Mouse (Mus musculus) kidney, adult 9 months (tissue): ENCODE results near the gene Zfp46.

Source experiments
- DNase-seq: peaks from one replicate; pipeline ENCODE4 v3.0.0; 2022

The Zfp46 gene

GRCm38 (mm10) chr4:136268912-136269311 is 15.6 kb upstream of the Zfp46 start:
- DNase-seq = no peak

- DNase-seq = peak; percentile 50
Observed at GRCm38 (mm10) chr4:136270648-136271047, 13.8 kb upstream of the Zfp46 start.

DNA sequence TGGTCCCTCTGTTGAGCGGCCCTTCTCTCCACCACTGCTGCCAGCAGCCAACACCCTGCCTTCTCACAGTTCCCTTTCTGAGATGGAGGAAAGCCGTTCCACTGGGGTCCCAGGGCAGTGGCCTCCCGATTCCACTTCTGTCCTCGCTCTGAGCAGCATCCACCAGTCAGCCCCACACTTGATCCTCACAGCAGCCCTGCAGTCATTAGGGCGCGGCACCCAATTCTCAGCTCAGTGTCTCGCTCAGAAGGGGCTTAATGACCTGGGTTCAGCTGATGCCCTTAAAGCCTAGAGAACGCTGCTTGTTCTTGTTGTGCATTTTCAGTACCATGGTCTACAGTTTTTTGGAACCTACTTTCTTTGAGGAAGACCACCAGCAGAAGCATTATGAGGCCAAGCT is 3.4 kb upstream of the Zfp46 start:
- DNase-seq = no peak

GRCm38 (mm10) chr4:136281611-136282010 is 2.9 kb upstream of the Zfp46 start:
- no peak for DNase-seq

- DNase-seq = peak; percentile 40
Observed at GRCm38 (mm10) chr4:136282621-136283480, 1.6 kb upstream of the Zfp46 start.

DNA sequence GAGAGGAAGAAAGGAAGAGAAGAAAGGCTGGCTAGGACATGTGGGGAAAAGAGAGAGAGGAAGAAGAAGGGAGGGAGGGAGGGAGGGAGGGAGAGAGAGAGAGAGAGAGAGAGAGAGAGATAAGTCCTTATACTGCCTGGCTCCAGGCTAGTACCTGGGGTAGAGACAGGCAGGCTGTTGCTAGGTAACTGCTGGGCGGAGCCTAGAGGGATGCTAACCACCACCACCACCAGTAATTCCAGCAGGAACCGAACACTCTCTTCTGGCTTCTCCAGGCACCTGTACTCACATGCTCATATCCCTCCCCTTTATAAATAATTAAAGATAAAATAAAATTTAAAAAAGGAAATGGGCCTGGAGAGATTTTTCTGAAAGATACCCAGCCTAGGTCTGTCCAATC is 700 bp upstream of the Zfp46 start:
- DNase-seq = no peak

DNA sequence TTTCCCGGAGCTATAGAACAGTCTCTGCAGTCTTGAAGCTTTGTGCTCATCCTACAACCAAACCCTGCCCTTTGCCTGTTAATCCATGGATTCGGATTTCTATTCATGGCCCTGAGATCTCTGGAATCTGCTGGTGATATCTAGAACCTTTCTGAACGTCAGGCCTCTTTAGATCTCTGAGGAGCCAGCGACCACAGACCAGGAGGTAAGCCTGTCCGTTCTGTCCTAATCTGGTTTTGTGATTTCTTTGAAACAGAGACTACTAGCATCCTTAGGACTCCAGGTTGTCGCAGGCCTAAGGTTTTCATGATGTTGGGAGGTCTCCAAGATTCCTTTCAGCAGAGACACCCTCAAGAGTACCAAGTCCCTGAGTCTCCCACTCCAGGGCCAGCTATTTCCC is 408 bp downstream of the Zfp46 start:
- DNase-seq = peak; percentile 42

GRCm38 (mm10) chr4:136285348-136285810 is 896 bp downstream of the Zfp46 start:
- DNase-seq = peak; percentile 98

GRCm38 (mm10) chr4:136285811-136286371 is 1.4 kb downstream of the Zfp46 start:
- peak; percentile 99 for DNase-seq

DNA sequence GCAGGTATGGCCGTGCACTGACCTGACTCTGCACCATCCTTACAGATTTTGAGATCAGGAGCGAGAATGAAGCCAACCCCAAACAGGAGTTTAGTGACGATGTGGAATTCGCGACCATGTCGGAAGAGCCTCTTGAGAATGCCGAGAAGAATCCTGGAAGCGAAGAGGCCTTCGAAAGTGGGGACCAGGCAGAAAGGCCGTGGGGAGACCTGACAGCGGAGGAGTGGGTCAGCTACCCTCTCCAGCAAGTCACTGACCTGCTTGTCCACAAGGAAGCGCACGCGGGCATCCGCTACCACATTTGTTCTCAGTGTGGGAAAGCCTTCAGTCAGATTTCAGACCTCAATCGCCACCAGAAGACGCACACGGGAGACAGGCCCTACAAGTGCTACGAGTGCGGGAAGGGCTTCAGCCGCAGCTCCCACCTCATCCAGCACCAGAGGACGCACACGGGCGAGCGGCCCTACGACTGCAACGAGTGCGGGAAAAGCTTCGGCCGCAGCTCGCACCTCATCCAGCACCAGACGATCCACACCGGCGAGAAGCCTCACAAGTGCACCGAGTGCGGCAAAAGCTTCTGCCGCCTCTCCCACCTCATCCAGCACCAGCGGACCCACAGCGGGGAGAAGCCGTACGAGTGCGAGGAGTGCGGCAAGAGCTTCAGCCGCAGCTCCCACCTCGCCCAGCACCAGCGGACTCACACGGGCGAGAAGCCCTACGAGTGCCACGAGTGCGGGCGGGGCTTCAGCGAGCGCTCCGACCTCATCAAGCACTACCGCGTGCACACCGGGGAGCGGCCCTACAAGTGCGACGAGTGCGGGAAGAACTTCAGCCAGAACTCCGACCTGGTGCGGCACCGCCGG is 5.7 kb downstream of the Zfp46 start:
- DNase-seq = no peak

DNA sequence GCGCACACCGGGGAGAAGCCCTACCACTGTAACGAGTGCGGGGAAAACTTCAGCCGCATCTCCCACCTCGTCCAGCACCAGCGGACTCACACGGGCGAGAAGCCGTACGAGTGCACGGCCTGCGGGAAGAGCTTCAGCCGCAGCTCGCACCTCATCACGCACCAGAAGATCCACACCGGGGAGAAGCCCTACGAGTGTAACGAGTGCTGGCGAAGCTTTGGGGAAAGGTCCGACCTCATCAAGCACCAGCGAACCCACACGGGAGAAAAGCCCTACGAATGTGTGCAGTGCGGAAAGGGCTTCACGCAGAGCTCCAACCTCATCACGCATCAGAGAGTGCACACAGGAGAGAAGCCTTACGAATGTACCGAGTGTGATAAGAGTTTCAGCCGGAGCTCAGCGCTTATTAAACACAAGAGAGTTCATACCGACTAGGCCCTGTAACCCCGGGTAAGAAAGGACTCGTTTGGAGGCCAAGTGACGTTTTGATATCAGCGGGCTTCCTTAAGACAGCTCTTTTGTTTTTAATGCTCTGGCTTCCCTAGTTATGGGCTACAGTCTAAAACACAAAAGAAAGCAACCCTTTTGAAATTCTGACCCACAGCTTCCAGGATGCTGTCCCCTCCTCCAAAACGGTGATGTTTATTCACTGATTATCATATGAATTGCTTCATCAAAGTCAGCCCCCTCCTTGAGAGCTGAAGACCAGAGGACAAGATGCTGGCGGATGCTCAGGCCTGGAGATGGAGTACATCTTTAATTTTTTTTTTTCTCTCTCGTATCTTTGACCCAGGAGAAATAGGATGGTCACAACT is 6.5 kb downstream of the Zfp46 start:
- DNase-seq = no peak

DNA sequence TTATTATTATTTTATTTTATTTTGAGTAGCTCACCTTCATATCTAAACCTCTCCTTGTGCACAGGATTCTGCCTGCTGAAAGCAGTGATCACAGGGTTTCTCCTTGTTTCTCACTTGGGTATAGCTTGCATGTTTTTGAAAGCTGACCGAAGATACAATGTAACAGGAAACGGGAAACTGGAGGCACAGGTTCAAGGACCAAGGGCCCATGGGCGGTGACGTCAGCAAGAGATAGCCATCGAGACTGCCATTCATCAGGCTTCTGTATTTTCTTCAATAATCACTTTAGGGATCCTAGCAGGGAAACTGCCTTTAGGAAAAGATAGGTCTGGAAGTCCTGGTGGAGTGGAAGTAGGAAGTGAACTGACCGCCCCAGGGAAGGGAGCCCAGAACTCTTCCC is 7.2 kb downstream of the Zfp46 start:
- DNase-seq = no peak

- peak; percentile 88 for DNase-seq
Observed at GRCm38 (mm10) chr4:136295941-136296340, 11.5 kb downstream of the Zfp46 start.

DNA sequence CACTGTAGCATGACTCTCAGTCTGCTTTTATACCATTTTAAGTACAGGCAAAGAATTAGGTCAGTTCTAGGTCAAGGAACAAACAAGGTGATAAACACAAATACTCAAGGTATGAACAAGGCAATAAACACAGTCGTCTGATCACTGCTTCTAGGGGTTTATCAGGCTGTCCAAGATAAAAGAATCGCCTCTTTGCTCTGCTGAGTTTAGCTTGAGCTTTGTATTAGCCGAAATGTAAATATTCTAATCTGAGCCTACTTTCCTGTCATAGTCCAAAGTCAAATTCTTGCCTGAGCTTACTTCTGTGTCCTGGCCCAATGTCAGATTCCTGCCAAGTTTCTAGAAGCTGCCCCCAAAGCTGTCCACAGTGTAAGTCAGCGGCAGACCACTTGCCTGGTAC is 18.0 kb downstream of the Zfp46 start:
- no peak for DNase-seq

- DNase-seq = peak; percentile 33
Observed at GRCm38 (mm10) chr4:136304181-136304580, 19.7 kb downstream of the Zfp46 start.

GRCm38 (mm10) chr4:136308355-136308754 is 23.9 kb downstream of the Zfp46 start:
- DNase-seq = no peak

DNA sequence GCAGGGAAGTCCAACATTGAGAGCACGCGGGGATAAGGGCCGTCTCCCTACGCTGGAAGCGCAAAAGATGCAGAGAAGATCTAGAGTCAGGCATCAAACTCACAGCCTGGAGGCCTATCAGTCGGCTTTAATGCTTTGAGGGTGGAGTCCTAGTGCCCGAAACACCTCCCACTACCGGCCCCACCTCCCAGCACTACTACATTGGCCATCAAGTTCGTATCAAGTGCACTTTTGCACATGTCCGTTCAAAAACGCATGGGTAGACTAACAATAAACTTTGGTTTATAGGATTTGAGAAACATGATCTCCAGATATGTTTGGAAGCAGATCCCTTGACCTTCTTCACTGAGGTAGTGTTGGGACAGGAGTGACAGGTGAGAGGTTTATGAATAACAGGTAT is 25.3 kb downstream of the Zfp46 start:
- peak; percentile 71 for DNase-seq

- DNase-seq = peak; percentile 98
Observed at GRCm38 (mm10) chr4:136310229-136311041, 26.0 kb downstream of the Zfp46 start, which contains the start of gene Hnrnpr. Gene Hnrnpr (plus strand): TSS chr4:136310942.

GRCm38 (mm10) chr4:136311042-136311999 is 26.8 kb downstream of the Zfp46 start:
- peak; percentile 66 for DNase-seq

- DNase-seq = no peak
Observed at GRCm38 (mm10) chr4:136312616-136313015, 28.1 kb downstream of the Zfp46 start.
